Mouse (Mus musculus) small intestine, adult 2 months (tissue): ENCODE measurements around the gene Ccnd3.

Experiments used
- CTCF ChIP-seq: fragments of 200-500 bp; IDR thresholded peaks from 2 replicates; pipeline ENCODE4 v1.5.1; 2012; ENCODE audit warnings: low read depth, mild to moderate bottlenecking, control low read depth, inconsistent platforms, low read length, moderate library complexity, mixed read lengths; ENCODE audit not compliant: insufficient replicate concordance, insufficient read length; ENCODE audit errors: extremely low read depth
- POLR2A ChIP-seq: fragments of 200-500 bp; IDR thresholded peaks from 2 replicates; pipeline ENCODE4 v1.6.1; 2012; ENCODE audit warnings: low read depth, mild to moderate bottlenecking, control low read depth, inconsistent platforms, low read length, moderate library complexity

DNA sequence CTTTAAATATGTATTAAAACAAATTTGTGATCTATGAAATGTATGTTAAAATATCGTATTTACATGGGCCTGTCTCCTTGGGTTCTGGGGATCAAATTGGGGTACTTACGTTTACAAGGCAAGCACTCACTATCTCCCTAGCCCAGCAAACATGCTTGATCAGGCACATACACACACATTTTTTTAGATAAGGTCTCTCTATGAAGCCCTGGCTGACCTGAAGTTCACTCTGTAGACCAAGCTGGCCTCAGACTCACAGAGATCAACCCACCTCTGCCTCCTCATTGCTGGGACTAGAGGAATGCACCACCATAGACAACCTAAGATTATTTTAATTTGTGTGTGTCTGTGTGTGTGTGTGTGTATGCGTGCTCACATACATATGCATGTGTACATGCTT is 63.5 kb downstream of the Ccnd3 start:
- TF ChIP-seq CTCF: no peak
- no peak for TF ChIP-seq POLR2A
